Mouse (Mus musculus): Measurements from ENCODE around the gene Hist2h3b. TPM values are rescaled to one million over a fixed set of nuclear protein-coding genes. Genes with fewer than 3 reads are reported as not detected.
A peak's percentile ranks its signal among the peaks of the same experiment; 100 is the strongest.

Gene Hist2h3b
- polyA plus RNA-seq, 1 experiment from 2014 or later, result 113 TPM

GRCm38 (mm10) chr3:96254683-96255355 lies 13.6 kb upstream of the Hist2h3b start:
- 18% methylated on average over 10 of the region's 10 CpGs for WGBS (ENCODE audit: insufficient replicate concordance)
- 0 out of 2 replicates have a peak overlapping the region, but pooled peaks have one; percentile 6 for H3K4me3 ChIP-seq

GRCm38 (mm10) chr3:96255926-96256593 lies 12.4 kb upstream of the Hist2h3b start:
- H3K9ac ChIP-seq, result peak overlapping the region; percentile 2; the same call in 1 of the 2 replicates
- H3K36me3 ChIP-seq, result no peaks in the 10 kb centered on the region
- H3K4me2 ChIP-seq, result no peak overlapping the region
- no peak overlapping the region for H3K4me3 ChIP-seq
- H3K27ac ChIP-seq, result no peak overlapping the region
- H3K9me3 ChIP-seq (replicated peaks), result no peaks in the 10 kb centered on the region
- no peaks in the 10 kb centered on the region for H3K27me3 ChIP-seq (replicated peaks)
- ATAC-seq, result no peak
- H3K4me1 ChIP-seq, result peaks cover 57% of the 10 kb centered on the region
- WGBS (ENCODE audit: insufficient replicate concordance), result 64% methylated on average over 5 of the region's 5 CpGs

More at GRCm38 (mm10) chr3:96254683-96255355, 13.6 kb upstream of the Hist2h3b start:
- peak; percentile 92 for ATAC-seq
- peak overlapping the region; percentile 86 for H3K27ac ChIP-seq
- no peaks in the 10 kb centered on the region for H3K27me3 ChIP-seq (replicated peaks)
- peaks cover 66% of the 10 kb centered on the region for H3K4me1 ChIP-seq
- H3K4me2 ChIP-seq, result peak overlapping the region; percentile 55
- H3K9ac ChIP-seq, result peak overlapping the region; percentile 54
- no peaks in the 10 kb centered on the region for H3K9me3 ChIP-seq (replicated peaks)
- no peaks in the 10 kb centered on the region for H3K36me3 ChIP-seq

GRCm38 (mm10) chr3:96257190-96257589 lies 11.3 kb upstream of the Hist2h3b start:
- no peak overlapping the region for H3K9ac ChIP-seq
- WGBS (ENCODE audit: insufficient replicate concordance), result 77% methylated on average over 3 of the region's 3 CpGs
- no peaks in the 10 kb centered on the region for H3K9me3 ChIP-seq (replicated peaks)
- no peak overlapping the region for H3K4me3 ChIP-seq
- peaks cover 65% of the 10 kb centered on the region for H3K4me1 ChIP-seq
- H3K27ac ChIP-seq, result 0 out of 2 replicates have a peak overlapping the region, but pooled peaks have one; percentile 9
- no peak overlapping the region for H3K4me2 ChIP-seq
- ATAC-seq, result no peak
- H3K36me3 ChIP-seq, result no peaks in the 10 kb centered on the region
- H3K27me3 ChIP-seq (replicated peaks), result no peaks in the 10 kb centered on the region

- Histone ChIP-seq H3K4me3 (no peak overlapping the region), H3K9ac (no peak overlapping the region), H3K9me3 (replicated peaks) (no peaks in the 10 kb centered on the region), H3K4me1 (peaks cover 55% of the 10 kb centered on the region), H3K27me3 (replicated peaks) (no peaks in the 10 kb centered on the region), H3K36me3 (no peaks in the 10 kb centered on the region), H3K4me2 (no peak overlapping the region), H3K27ac (no peak overlapping the region)
- ATAC-seq, result no peak
- 79% methylated on average over 5 of the region's 5 CpGs for WGBS (ENCODE audit: insufficient replicate concordance)
These were observed 8.2 kb upstream of the Hist2h3b start for GRCm38 (mm10) chr3:96260220-96260619.

- Histone ChIP-seq H3K4me1 (peaks cover 55% of the 10 kb centered on the region), H3K27me3 (replicated peaks) (no peaks in the 10 kb centered on the region), H3K27ac (peak overlapping the region; percentile 98), H3K9me3 (replicated peaks) (no peaks in the 10 kb centered on the region), H3K4me2 (peak overlapping the region; percentile 74), H3K9ac (peak overlapping the region; percentile 84), H3K36me3 (no peaks in the 10 kb centered on the region), H3K4me3 (peak overlapping the region; percentile 58)
- ATAC-seq, result no peak
- WGBS (ENCODE audit: insufficient replicate concordance), result 51% methylated on average over 3 of the region's 3 CpGs
These were observed 6.8 kb upstream of the Hist2h3b start for GRCm38 (mm10) chr3:96261623-96262022.

GRCm38 (mm10) chr3:96262216-96262875 lies 6.1 kb upstream of the Hist2h3b start:
- Histone ChIP-seq H3K9me3 (replicated peaks) (no peaks in the 10 kb centered on the region), H3K4me3 (peak overlapping the region; percentile 58), H3K4me1 (peaks cover 58% of the 10 kb centered on the region), H3K4me2 (peak overlapping the region; percentile 74), H3K36me3 (no peaks in the 10 kb centered on the region), H3K9ac (peak overlapping the region; percentile 84), H3K27ac (peak overlapping the region; percentile 98), H3K27me3 (replicated peaks) (no peaks in the 10 kb centered on the region)
- peak; percentile 76 for ATAC-seq
- WGBS (ENCODE audit: insufficient replicate concordance), result 2% methylated on average over 19 of the region's 19 CpGs

GRCm38 (mm10) chr3:96262979-96263550 lies 5.4 kb upstream of the Hist2h3b start, which contains the start of gene Hist2h4:
Gene Hist2h4, minus strand, starts transcription at chr3:96263311.
- peaks cover 61% of the 10 kb centered on the region for H3K4me1 ChIP-seq
- no peaks in the 10 kb centered on the region for H3K27me3 ChIP-seq (replicated peaks)
- no peaks in the 10 kb centered on the region for H3K9me3 ChIP-seq (replicated peaks)
- peak within 1 kb of the TSS; percentile 58 for H3K4me3 ChIP-seq
- ATAC-seq, result peak; percentile 90
- peak within 1 kb of the TSS; percentile 74 for H3K4me2 ChIP-seq
- WGBS (ENCODE audit: insufficient replicate concordance), result under 1% methylated on average over 40 of the region's 40 CpGs
- peak within 1 kb of the TSS; percentile 84 for H3K9ac ChIP-seq
- no peaks in the 10 kb centered on the region for H3K36me3 ChIP-seq
- peak within 1 kb of the TSS; percentile 98 for H3K27ac ChIP-seq

GRCm38 (mm10) chr3:96263558-96264403 lies 4.7 kb upstream of the Hist2h3b start:
- WGBS (ENCODE audit: insufficient replicate concordance), result 6% methylated on average over 27 of the region's 27 CpGs

GRCm38 (mm10) chr3:96264404-96264949 lies 4.0 kb upstream of the Hist2h3b start:
- Histone ChIP-seq H3K27ac (peak overlapping the region; percentile 98), H3K4me1 (peaks cover 64% of the 10 kb centered on the region), H3K9ac (peak overlapping the region; percentile 84), H3K27me3 (replicated peaks) (no peaks in the 10 kb centered on the region), H3K4me2 (peak overlapping the region; percentile 74), H3K36me3 (no peaks in the 10 kb centered on the region), H3K4me3 (peak overlapping the region; percentile 58), H3K9me3 (replicated peaks) (no peaks in the 10 kb centered on the region)
- WGBS (ENCODE audit: insufficient replicate concordance), result 71% methylated on average over 7 of the region's 7 CpGs
- ATAC-seq, result no peak

More at GRCm38 (mm10) chr3:96263558-96264403, 4.7 kb upstream of the Hist2h3b start:
- ATAC-seq, result no peak
- H3K36me3 ChIP-seq, result no peaks in the 10 kb centered on the region
- peaks cover 64% of the 10 kb centered on the region for H3K4me1 ChIP-seq
- H3K27me3 ChIP-seq (replicated peaks), result no peaks in the 10 kb centered on the region
- H3K4me3 ChIP-seq, result peak overlapping the region; percentile 58
- H3K9ac ChIP-seq, result peak overlapping the region; percentile 84
- peak overlapping the region; percentile 98 for H3K27ac ChIP-seq
- peak overlapping the region; percentile 74 for H3K4me2 ChIP-seq
- H3K9me3 ChIP-seq (replicated peaks), result no peaks in the 10 kb centered on the region

- H3K9me3 ChIP-seq (replicated peaks), result no peaks in the 10 kb centered on the region
- peak overlapping the region; percentile 12; the same call in 1 of the 2 replicates for H3K4me2 ChIP-seq
- no peak overlapping the region for H3K4me3 ChIP-seq
- H3K36me3 ChIP-seq, result no peaks in the 10 kb centered on the region
- no peak for ATAC-seq
- H3K4me1 ChIP-seq, result peaks cover 63% of the 10 kb centered on the region
- peak overlapping the region; percentile 65 for H3K9ac ChIP-seq
- H3K27ac ChIP-seq, result peak overlapping the region; percentile 95
- H3K27me3 ChIP-seq (replicated peaks), result no peaks in the 10 kb centered on the region
- WGBS (ENCODE audit: insufficient replicate concordance), result 39% methylated on average over 8 of the region's 8 CpGs
These were observed 2.2 kb upstream of the Hist2h3b start for GRCm38 (mm10) chr3:96266132-96266710.

All from liver, embryonic 12.5 days (tissue).